Mouse (Mus musculus): ENCODE measurements around the gene Ptch2.

DNA sequence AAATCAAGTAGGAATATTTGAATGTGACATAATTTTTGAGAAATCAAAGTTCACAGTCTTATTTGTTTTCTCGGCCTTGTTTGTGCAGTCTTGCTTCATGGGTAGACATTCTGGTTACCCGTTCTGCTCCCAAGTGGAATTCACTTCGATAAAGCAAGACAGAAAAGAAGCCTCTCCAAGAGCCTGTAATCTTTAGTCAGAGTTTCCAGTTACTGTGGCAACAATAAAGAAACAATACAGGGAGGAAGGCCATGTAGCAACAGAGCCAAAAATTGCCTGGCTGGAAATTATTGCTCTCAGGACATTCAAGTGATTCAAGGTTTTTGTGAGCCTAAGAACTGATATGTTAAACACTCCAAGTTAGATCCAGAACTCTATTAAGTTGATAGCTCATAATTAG lies 47.0 kb upstream of the Ptch2 start:
- TF ChIP-seq CTCF (IDR thresholded peaks at IDR 0.05; ENCODE audit: control insufficient read depth, insufficient read depth, low read length) = no peak
- no peak for TF ChIP-seq POLR2A (IDR thresholded peaks at IDR 0.05; ENCODE audit: borderline replicate concordance, control insufficient read depth, low read depth, low read length)
